Mouse (Mus musculus) spleen, adult 18-20 months (tissue): Measurements from ENCODE around the gene Esam.

ENCODE experiments used
- DNase-seq, 2 experiments: peaks; one replicate each; pipeline ENCODE4 v3.0.0; 2022; ENCODE audit warnings: mixed read lengths in 2 of 2

The Esam gene

DNA sequence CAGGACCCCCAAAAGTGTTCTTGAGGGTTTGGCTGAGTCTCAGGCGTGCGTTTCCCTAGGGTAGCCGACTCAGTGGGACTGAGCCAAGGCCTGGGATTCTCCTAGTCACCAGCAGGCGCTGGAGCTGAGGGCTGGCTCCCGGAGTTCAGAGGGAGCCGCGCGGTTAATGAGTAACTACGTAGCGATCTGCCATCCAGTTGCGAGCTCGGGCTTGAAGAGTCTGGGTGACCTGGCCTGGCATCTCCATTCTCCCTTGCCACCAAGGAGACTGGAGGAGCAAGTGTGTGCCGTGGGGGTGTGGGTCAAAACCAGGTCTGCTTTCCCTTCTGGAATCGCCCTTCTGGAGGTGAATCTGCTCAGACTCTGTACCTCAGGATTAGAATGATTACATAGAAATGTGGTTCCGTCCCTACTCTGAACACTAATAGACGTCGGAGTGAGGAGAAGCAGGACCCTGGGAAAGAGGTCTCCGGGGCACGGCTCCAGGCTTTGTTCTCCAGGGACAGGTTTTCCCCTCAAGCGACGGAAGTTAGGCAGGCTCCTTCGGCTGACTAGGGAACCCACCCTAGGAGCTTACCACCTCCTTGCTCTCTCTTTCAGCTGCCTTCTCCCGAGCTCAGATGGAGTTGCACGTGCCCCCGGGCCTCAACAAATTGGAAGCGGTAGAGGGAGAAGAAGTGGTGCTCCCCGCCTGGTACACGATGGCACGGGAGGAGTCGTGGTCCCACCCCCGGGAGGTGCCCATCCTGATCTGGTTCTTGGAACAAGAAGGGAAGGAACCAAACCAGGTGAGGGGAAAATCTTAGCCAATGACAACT, 3.2 kb downstream of the Esam start:
- DNase-seq = no peak

GRCm38 (mm10) chr9:37536851-37537250, 9.0 kb downstream of the Esam start:
- no peak for DNase-seq

GRCm38 (mm10) chr9:37537658-37538250, 9.9 kb downstream of the Esam start:
- no peak for DNase-seq

DNA sequence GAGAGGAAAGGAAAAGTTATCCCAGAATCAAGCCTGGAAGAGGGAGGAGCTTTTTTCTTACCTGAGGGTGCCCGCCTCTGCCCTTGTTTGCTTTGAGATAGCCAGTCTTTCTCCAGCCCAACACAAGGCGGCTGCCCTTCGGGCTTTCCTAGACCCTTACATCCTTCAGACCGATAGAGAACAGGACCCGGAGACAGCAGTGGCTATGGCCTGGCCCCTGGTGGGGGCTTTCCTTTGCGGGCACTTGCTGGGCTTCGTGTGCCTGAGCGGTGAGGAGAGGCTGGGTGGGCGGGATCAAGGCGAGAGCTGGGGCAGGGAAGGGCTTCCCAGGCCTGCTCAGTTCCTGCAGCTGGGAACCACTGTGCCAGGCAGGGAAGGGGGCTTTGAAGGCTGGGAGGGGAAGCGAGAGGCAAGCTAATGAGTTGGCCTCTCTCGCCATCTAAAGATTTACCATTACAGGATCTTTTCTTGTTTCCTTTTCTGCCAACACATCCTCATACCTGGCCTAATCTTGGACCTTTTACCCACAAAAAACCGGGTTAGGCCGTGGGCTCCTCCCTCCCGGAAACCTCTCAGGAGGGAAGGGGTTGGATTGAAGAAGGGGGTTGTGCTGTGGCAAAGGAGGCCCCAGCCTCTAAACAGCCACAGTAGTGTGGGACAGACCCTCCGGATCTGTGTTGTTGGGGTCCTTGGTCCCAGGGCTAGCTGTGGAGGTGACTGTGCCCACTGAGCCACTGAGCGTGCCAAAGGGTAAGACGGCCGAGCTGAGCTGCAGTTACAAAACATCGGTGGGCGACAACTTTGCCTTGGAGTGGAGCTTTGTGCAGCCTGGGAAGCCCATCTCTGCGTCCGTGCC, 11.5 kb downstream of the Esam start, which contains the start of gene Vsig2:
Gene Vsig2, plus strand, starts transcription at position 86 of the 856 bp plus-strand sequence.
- no peak for DNase-seq

GRCm38 (mm10) chr9:37540226-37540625, 12.3 kb downstream of the Esam start:
- DNase-seq = no peak

- no peak for DNase-seq
These were observed 13.1 kb downstream of the Esam start for GRCm38 (mm10) chr9:37540701-37541575.

DNA sequence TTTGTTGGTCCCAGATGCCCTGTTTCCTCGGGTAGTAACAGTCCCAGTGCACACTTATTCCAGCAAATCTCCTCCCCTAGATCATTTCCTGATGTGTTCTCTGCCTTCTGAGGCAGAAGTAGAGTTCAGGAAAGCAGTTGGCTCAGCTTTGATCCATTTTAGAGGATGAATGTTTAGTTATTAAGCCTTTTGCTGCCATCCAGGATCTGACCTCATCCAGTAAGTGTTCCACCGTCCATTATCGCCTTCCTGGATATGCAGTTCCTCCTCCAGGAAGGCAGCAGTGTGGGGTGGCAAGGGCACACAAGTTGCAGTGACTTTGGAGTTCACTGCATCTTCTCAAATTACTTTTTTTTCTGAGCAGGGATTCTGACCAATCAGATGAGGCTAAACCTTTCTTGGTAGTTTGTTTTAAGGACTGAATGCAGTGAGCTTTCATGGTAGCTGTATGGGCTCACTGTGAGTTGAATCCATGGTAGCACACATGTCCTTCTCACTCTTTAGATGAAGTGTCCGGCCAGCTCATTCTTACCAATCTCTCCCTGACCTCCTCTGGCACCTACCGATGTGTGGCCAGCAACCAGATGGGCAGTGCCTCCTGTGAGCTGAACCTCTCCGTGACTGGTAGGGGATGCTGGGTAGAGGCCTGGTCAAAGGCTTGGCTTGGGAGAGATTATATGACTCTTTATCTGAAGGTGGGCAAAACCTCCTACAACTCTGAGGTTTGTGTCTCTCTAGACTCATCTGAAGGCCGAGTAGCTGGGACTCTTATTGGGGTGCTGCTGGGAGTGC, 14.2 kb downstream of the Esam start:
- DNase-seq = no peak

- no peak for DNase-seq
These were observed 16.1 kb downstream of the Esam start for GRCm38 (mm10) chr9:37543869-37544440.

DNA sequence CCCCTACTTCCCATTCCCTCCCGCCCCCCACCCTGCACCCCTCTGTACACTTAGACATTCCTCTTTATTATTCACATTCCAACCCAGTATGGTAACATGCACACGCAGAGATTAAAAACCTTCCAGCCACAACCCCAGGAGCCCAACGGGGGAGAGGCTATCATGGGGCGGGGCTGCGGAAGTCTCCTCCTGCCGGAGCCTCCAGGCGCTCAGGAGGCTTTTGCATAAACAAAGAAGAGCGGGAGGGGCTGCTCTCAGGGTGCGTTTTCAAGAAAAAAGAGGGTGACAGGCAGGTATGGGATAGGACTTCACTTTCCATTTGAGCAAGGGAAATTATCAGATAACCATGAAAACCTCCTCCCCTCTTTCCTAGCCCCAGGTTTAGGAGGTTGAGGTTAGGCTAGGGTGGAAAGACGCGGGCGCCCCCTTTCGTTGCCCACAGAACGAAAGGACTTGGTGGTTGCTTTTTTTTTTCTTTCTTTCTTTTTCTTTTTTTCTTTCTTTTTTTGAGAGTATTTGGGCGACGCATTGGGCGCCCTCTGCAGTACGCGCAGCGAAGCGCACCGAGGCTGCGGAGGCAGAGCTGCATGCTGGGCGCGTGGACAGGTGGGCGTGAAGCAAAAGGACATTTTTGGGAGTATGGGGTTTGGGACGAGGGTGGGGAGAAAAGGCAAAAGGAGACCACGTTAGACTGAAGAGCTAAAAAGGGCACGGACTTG, 16.7 kb downstream of the Esam start:
- DNase-seq = peak in 1 of 2 experiments; percentile 56

- DNase-seq = no peak
These were observed 17.3 kb downstream of the Esam start for GRCm38 (mm10) chr9:37545166-37545610.

DNA sequence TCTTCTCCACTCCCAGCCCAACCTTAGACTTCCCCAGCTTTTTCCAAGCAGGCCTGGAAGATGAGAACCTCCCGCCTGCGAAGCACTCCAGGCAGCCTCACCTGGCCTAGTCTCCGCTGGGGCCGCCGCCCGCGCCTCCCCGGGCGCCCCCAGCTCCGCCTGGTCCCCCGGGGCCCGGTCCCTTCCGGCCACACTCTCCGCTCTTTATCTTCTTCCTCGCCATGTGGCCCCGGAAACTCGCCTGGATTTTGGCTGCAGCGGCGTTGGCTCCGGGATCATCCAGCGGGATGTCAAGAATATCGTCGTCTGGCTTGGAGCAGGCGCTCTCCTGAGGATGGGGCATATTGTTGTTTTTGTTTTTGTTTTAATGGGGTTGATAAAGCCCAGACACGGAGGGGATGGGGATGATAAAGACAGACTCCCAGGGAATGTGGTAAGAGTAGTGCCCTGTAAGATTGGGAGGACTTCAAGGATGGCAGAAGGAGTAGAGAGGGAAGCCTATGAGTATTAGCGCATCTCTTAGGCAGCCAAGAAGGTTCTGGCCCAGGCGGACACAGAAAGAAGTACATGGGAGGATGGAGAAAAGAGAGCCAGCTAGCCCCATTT, 18.1 kb downstream of the Esam start:
- no peak for DNase-seq

GRCm38 (mm10) chr9:37546889-37547288, 19.0 kb downstream of the Esam start:
- DNase-seq = no peak

GRCm38 (mm10) chr9:37550435-37550834, 22.6 kb downstream of the Esam start:
- DNase-seq = no peak

GRCm38 (mm10) chr9:37551751-37552531, 24.1 kb downstream of the Esam start:
- DNase-seq = no peak

DNA sequence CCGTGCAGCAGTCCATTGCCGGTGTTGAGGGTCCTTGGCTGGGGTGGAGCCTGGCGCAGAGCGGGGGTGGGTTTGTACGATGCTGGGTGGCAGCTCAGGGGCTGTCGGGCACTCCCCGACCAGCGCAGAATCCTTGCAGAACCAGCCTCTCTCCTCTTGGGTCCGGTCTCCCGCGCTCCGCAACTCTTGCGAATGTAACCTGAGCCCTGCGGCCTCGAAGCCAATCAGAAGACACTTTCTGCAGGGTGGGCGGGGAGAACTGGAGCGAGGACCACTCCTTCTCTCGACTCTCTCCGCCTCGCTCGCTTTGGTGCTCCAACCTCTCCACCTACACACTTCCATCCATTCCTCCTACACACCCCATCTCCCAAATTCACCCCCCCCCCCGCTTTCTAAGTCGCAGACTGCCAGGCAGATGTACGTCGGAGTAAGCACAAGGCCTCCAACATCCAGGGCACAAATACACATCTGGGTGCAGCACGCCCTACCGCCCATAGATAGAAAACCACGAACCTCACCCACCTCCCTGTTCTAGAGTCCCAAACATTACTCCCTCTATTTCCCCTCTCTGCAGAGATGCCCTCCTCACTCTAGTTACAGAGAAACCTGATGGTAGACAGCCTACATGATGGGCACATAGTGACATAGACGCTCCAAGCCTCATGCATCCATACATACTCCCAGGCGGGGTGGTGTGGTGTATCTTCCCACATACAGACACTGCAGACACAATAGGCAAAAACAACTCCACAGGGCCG, 24.8 kb downstream of the Esam start, which contains the start of gene Nrgn:
Gene Nrgn, minus strand, starts transcription at position 369 of the 758 bp plus-strand sequence.
- peak in 1 of 2 experiments; percentile 46 for DNase-seq

GRCm38 (mm10) chr9:37554279-37554678, 26.4 kb downstream of the Esam start:
- no peak for DNase-seq

GRCm38 (mm10) chr9:37554838-37555748, 27.2 kb downstream of the Esam start, which contains the start of gene Siae:
Gene Siae (plus strand): TSS chr9:37555698.
- DNase-seq = no peak
